Mouse (Mus musculus) hindbrain, embryonic 12.5 days (tissue): ENCODE data around the gene H2al1e. TPM values are rescaled to one million over a fixed set of nuclear protein-coding genes. Genes with fewer than 3 reads are reported as not detected.
"Not testable (repeated sequence)": the region's sequence is repeated elsewhere in the genome, so short reads cannot be mapped to it uniquely, and the experiment has no call there.

Experiments used
- ATAC-seq: fragments of 200-750 bp; cut with Nextera tagmentation; 2 replicates; pipeline ENCODE4 v1.8.0; 2017; ENCODE audit warnings: moderate TSS enrichment; ENCODE audit not compliant: low FRiP score
- H3K27ac ChIP-seq: fragments of 300-500 bp; sonication (generic); 2 replicates; pipeline ENCODE4 v1.5.1; 2016; ENCODE audit warnings: mild to moderate bottlenecking
- H3K27me3 ChIP-seq: fragments of 300-500 bp; sonication (generic); 2 replicates; pipeline ENCODE4 v1.6.1; 2016; ENCODE audit warnings: mild to moderate bottlenecking
- H3K36me3 ChIP-seq: fragments of 300-500 bp; sonication (generic); 2 replicates; pipeline ENCODE4 v1.6.1; 2016; ENCODE audit warnings: mild to moderate bottlenecking
- H3K4me1 ChIP-seq: fragments of 300-500 bp; sonication (generic); 2 replicates; pipeline ENCODE4 v1.6.1; 2016
- H3K4me2 ChIP-seq: fragments of 300-500 bp; sonication (generic); replicated peaks from 2 replicates; pipeline ENCODE4 v1.6.1; 2016; ENCODE audit warnings: mild to moderate bottlenecking
- H3K4me3 ChIP-seq: fragments of 300-500 bp; sonication (generic); 2 replicates; pipeline ENCODE4 v1.5.1; 2016; ENCODE audit warnings: mild to moderate bottlenecking
- H3K9ac ChIP-seq: fragments of 300-500 bp; sonication (generic); 2 replicates; pipeline ENCODE4 v1.6.1; 2016; ENCODE audit warnings: mild to moderate bottlenecking, moderate library complexity
- H3K9me3 ChIP-seq: fragments of 300-500 bp; sonication (generic); replicated peaks from 2 replicates; pipeline ENCODE4 v1.6.1; 2016; ENCODE audit warnings: mild to moderate bottlenecking
- WGBS: fragments of 180-500 bp; shearing (Covaris S2); methylation state at CpG from one replicate; pipeline ENCODE4 v1.1.7; 2016; 5-methylcytosine and 5-hydroxymethylcytosine counted together
- polyA plus RNA-seq: library from polyadenylated mRNA; unstranded; fragments of >200 nt; fragmentation: Nextera tagmentation; extraction: Ambion mirVana; gene quantifications from 2 replicates; pipeline ENCODE4 v1.2.1, GENCODE M21; 2016

The H2al1e gene
- polyA plus RNA-seq, 1 experiment from 2014 or later, result not detected

GRCm38 (mm10) chrX:11314858-11315257, 3.1 kb downstream of the H2al1e start, which contains the start of gene H2al1f:
H2al1f (plus strand) TSS chrX:11315158.
- H3K4me2 ChIP-seq, ATAC-seq, H3K4me1 ChIP-seq, H3K27me3 ChIP-seq, H3K9ac ChIP-seq, H3K9me3 ChIP-seq, H3K36me3 ChIP-seq, H3K4me3 ChIP-seq, H3K27ac ChIP-seq: not testable (repeated sequence)
- WGBS, result no CpG with 5 or more reads among the region's 6 CpGs

- H3K27me3 ChIP-seq, H3K4me2 ChIP-seq, H3K36me3 ChIP-seq, H3K9me3 ChIP-seq, H3K27ac ChIP-seq, H3K9ac ChIP-seq, ATAC-seq, H3K4me1 ChIP-seq, H3K4me3 ChIP-seq: not testable (repeated sequence)
- WGBS, result no CpG with 5 or more reads among the region's 3 CpGs
Measured at GRCm38 (mm10) chrX:11317956-11318355, 6.2 kb downstream of the H2al1e start, which contains the start of gene H2al1g. H2al1g (plus strand) TSS chrX:11318256.

DNA sequence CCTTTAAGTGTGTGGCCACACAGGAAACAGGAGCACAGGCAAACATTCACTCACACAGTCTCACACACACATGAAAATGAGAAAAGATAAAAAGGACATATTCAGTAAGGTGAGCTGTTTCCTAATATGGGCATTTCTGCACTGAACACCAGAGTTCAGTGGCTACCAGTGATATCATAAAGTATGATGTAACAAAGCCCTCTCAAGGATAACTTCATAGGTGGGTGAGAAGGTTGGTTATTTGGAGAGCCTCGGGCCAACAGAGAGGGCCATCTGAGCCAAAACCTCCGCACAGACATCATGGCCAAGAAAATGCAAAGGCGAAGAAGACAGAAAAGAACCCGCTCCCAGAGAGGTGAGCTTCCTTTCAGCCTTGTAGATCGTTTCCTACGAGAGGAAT, 9.5 kb downstream of the H2al1e start, which contains the start of gene H2al1h:
Gene H2al1h (plus strand): TSS at position 301 of the 400 bp plus-strand sequence.
- not testable (repeated sequence) for H3K4me2 ChIP-seq, H3K9ac ChIP-seq, H3K27ac ChIP-seq, H3K9me3 ChIP-seq, H3K4me3 ChIP-seq, H3K4me1 ChIP-seq, ATAC-seq, H3K36me3 ChIP-seq, H3K27me3 ChIP-seq
- WGBS, result no CpG with 5 or more reads among the region's 6 CpGs

- ATAC-seq, H3K36me3 ChIP-seq, H3K4me3 ChIP-seq, H3K4me1 ChIP-seq, H3K27me3 ChIP-seq, H3K27ac ChIP-seq, H3K9me3 ChIP-seq, H3K4me2 ChIP-seq, H3K9ac ChIP-seq: not testable (repeated sequence)
- WGBS, result 60% methylated on average over 1 of the region's 5 CpGs
Measured at GRCm38 (mm10) chrX:11324359-11324758, 12.6 kb downstream of the H2al1e start, which contains the start of gene H2al1i. H2al1i (plus strand) TSS chrX:11324659.

- WGBS, result 100% methylated on average over 2 of the region's 2 CpGs
- not testable (repeated sequence) for H3K27ac ChIP-seq, H3K36me3 ChIP-seq, H3K4me2 ChIP-seq, H3K4me3 ChIP-seq, H3K9ac ChIP-seq, H3K27me3 ChIP-seq, H3K4me1 ChIP-seq, H3K9me3 ChIP-seq, ATAC-seq
Measured at GRCm38 (mm10) chrX:11327522-11327921, 15.8 kb downstream of the H2al1e start, which contains the start of gene H2al1j. H2al1j (plus strand) TSS chrX:11327822.

DNA sequence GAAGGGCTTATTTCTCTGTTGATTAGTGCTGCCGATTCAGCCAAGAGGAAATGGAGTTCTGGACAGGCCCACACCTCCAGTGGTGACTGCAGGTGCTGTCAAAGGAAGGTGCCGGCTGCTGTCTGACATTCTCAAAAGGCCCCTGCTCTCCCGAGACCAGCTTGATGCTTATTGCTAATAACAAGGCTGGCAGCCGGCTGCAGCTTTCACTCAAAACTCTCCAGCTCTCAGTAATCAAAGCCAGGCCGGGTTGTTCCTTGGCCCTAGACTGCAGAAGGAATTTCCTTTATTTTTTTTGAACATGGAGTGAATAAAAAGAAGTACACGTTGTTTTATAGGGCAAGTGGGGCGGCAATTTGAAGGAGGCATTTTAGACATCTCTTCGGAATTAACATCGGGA, 34.0 kb downstream of the H2al1e start:
- Histone ChIP-seq H3K4me1 (no peaks in the 10 kb centered on the region), H3K9me3 (no peaks in the 10 kb centered on the region), H3K36me3 (no peaks in the 10 kb centered on the region), H3K4me3 (no peak overlapping the region), H3K27me3 (0 out of 2 replicates have a peak, but pooled peaks cover 4% of the 10 kb centered on the region), H3K9ac (no peak overlapping the region), H3K4me2 (no peak overlapping the region), H3K27ac (no peak overlapping the region)
- no peak for ATAC-seq
- 72% methylated on average over 9 of the region's 9 CpGs for WGBS

DNA sequence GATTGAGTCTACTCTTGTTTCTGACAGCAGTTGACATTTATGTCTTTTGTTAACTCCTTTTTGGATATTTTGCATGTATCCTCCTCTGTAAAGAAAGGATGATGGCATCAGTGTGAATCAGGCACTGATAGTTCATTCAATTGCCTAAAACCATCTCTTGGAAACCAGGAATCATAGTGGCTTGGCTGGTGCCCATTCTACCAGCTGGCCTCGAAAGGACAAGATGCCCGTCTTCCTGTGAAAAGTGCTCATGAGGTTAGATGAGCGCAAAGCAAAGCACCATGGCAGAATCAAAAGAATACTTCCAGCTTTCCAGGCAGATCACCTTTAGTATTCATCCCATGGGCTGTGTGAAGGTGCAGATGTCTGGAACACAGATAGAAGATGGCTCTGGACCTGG, 35.0 kb downstream of the H2al1e start:
- Histone ChIP-seq H3K9me3 (no peaks in the 10 kb centered on the region), H3K9ac (no peak overlapping the region), H3K4me2 (no peak overlapping the region), H3K27me3 (0 out of 2 replicates have a peak, but pooled peaks cover 4% of the 10 kb centered on the region), H3K4me1 (no peaks in the 10 kb centered on the region), H3K4me3 (no peak overlapping the region), H3K27ac (no peak overlapping the region), H3K36me3 (no peaks in the 10 kb centered on the region)
- whole genome bisulfite sequencing, result 96% methylated on average over 3 of the region's 3 CpGs
- no peak for ATAC-seq

DNA sequence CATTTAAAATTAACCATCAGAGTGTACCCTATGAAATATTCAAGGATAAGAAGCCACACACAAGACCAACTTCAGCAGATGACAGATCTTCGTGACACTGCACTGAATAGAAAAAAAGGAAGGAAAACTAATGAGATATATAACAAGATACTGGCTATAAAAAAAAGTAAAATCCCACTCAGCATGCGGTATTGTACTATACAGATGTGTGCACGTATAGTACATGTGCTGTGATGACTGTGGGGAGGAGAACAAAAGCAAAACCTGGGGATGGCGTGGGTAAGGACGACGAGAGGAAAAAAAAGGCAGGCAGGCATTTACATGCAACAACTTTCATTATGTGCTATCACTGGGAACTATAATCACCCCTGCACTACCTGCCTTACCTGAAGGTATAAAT, 49.1 kb downstream of the H2al1e start:
- H3K4me2 ChIP-seq, result no peak overlapping the region
- peaks cover 6% of the 10 kb centered on the region for H3K27me3 ChIP-seq
- H3K9ac ChIP-seq, result no peak overlapping the region
- peaks cover 4% of the 10 kb centered on the region; the same call in 1 of the 2 replicates for H3K4me1 ChIP-seq
- no peaks in the 10 kb centered on the region for H3K9me3 ChIP-seq
- no peak overlapping the region for H3K27ac ChIP-seq
- no peaks in the 10 kb centered on the region for H3K36me3 ChIP-seq
- 85% methylated on average over 6 of the region's 6 CpGs for WGBS
- ATAC-seq, result no peak
- H3K4me3 ChIP-seq, result no peak overlapping the region

DNA sequence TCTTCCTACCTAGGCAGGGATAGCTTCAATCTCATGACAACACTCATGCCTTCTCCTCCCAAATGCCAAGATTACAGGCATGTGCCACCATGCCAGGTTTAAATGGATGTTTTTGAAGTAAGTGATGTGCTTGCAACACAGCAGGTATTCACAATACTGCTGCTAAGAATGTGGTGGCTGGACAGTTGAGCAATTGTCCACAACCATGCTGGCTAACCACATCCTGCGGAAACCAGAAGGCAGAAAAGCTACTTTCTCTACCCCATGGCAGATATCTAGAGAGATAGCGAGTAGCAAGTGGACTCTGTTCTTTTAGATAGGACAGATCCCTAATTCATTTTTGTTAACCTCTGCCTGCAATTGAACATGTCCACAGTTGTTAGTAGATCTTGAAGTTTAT, 49.5 kb downstream of the H2al1e start:
- no peaks in the 10 kb centered on the region for H3K9me3 ChIP-seq
- no peak overlapping the region for H3K4me3 ChIP-seq
- ATAC-seq, result no peak
- H3K27me3 ChIP-seq, result peaks cover 9% of the 10 kb centered on the region
- no peak overlapping the region for H3K4me2 ChIP-seq
- 87% methylated on average over 2 of the region's 2 CpGs for WGBS
- H3K36me3 ChIP-seq, result no peaks in the 10 kb centered on the region
- H3K9ac ChIP-seq, result no peak overlapping the region
- peaks cover 4% of the 10 kb centered on the region; the same call in 1 of the 2 replicates for H3K4me1 ChIP-seq
- no peak overlapping the region for H3K27ac ChIP-seq

Other genes with a start within 250 kb of the H2al1e start
- not detected in 2 replicates for gene H2al1a, start 12.7 kb upstream of the H2al1e start, polyA plus RNA-seq
- gene H2al1b, start 9.5 kb upstream of the H2al1e start, polyA plus RNA-seq, result not detected in 2 replicates
- gene H2al1c, start 6.3 kb upstream of the H2al1e start, polyA plus RNA-seq, result not detected in 2 replicates
- not detected in 2 replicates for gene H2al1d, start 3.1 kb upstream of the H2al1e start, polyA plus RNA-seq
- not detected in 2 replicates for gene H2al1f, start 3.2 kb downstream of the H2al1e start, polyA plus RNA-seq
- gene H2al1g, start 6.3 kb downstream of the H2al1e start, polyA plus RNA-seq, result not detected in 2 replicates
- not detected in 2 replicates for gene H2al1h, start 9.6 kb downstream of the H2al1e start, polyA plus RNA-seq
- not detected in 2 replicates for gene H2al1i, start 12.7 kb downstream of the H2al1e start, polyA plus RNA-seq
- gene H2al1j, start 15.9 kb downstream of the H2al1e start, polyA plus RNA-seq, result not detected in 2 replicates